Mouse (Mus musculus): ENCODE data around the gene Usp17lc. TPM values are rescaled to one million over a fixed set of nuclear protein-coding genes. Genes with fewer than 3 reads are reported as not detected.

The Usp17lc gene
- polyA plus RNA-seq (2014; fragmentation: Illumina TruSeq; extraction: RNeasy Lipid Tissue Mini Kit (QIAGEN cat#74804); ENCODE audit: low read depth, low replicate concordance), result not detected

GRCm38 (mm10) chr7:103414772-103415171 lies at the start of gene Usp17lc:
Gene Usp17lc (plus strand): TSS chr7:103415072.

GRCm38 (mm10) chr7:103386077-103386476 lies 28.8 kb upstream of the Usp17lc start, which contains the start of gene Olfr603:
Gene Olfr603 (minus strand): TSS chr7:103386177.

GRCm38 (mm10) chr7:103445339-103445738 lies 30.5 kb downstream of the Usp17lc start, which contains the start of gene Olfr605:
Gene Olfr605 (minus strand): TSS chr7:103445439.

GRCm38 (mm10) chr7:103448746-103449145 lies 33.9 kb downstream of the Usp17lc start, which contains the start of gene Olfr606:
Gene Olfr606 (plus strand): TSS chr7:103449046.

Other genes starting within 250 kb of the Usp17lc start
- not detected for gene Olfr591, start 236.7 kb upstream of the Usp17lc start, polyA plus RNA-seq (2014; fragmentation: Illumina TruSeq; extraction: RNeasy Lipid Tissue Mini Kit (QIAGEN cat#74804); ENCODE audit: low read depth, low replicate concordance)
- gene Olfr592, start 230.3 kb upstream of the Usp17lc start, polyA plus RNA-seq (2014; fragmentation: Illumina TruSeq; extraction: RNeasy Lipid Tissue Mini Kit (QIAGEN cat#74804); ENCODE audit: low read depth, low replicate concordance), result not detected
- gene Olfr593, start 203.2 kb upstream of the Usp17lc start, polyA plus RNA-seq (2014; fragmentation: Illumina TruSeq; extraction: RNeasy Lipid Tissue Mini Kit (QIAGEN cat#74804); ENCODE audit: low read depth, low replicate concordance), result not detected
- not detected for gene Olfr594, start 198.1 kb upstream of the Usp17lc start, polyA plus RNA-seq (2014; fragmentation: Illumina TruSeq; extraction: RNeasy Lipid Tissue Mini Kit (QIAGEN cat#74804); ENCODE audit: low read depth, low replicate concordance)
- gene Usp17ld, start 162.6 kb upstream of the Usp17lc start, polyA plus RNA-seq (2014; fragmentation: Illumina TruSeq; extraction: RNeasy Lipid Tissue Mini Kit (QIAGEN cat#74804); ENCODE audit: low read depth, low replicate concordance), result not detected
- gene Olfr596, start 109.4 kb upstream of the Usp17lc start, polyA plus RNA-seq (2014; fragmentation: Illumina TruSeq; extraction: RNeasy Lipid Tissue Mini Kit (QIAGEN cat#74804); ENCODE audit: low read depth, low replicate concordance), result not detected
- gene Olfr597, start 98.8 kb upstream of the Usp17lc start, polyA plus RNA-seq (2014; fragmentation: Illumina TruSeq; extraction: RNeasy Lipid Tissue Mini Kit (QIAGEN cat#74804); ENCODE audit: low read depth, low replicate concordance), result not detected
- not detected for gene Olfr598, start 91.5 kb upstream of the Usp17lc start, polyA plus RNA-seq (2014; fragmentation: Illumina TruSeq; extraction: RNeasy Lipid Tissue Mini Kit (QIAGEN cat#74804); ENCODE audit: low read depth, low replicate concordance)
- gene Olfr599, start 79.2 kb upstream of the Usp17lc start, polyA plus RNA-seq (2014; fragmentation: Illumina TruSeq; extraction: RNeasy Lipid Tissue Mini Kit (QIAGEN cat#74804); ENCODE audit: low read depth, low replicate concordance), result not detected
- gene Olfr600, start 65.4 kb upstream of the Usp17lc start, polyA plus RNA-seq (2014; fragmentation: Illumina TruSeq; extraction: RNeasy Lipid Tissue Mini Kit (QIAGEN cat#74804); ENCODE audit: low read depth, low replicate concordance), result not detected
- gene Olfr601, start 52.4 kb upstream of the Usp17lc start, polyA plus RNA-seq (2014; fragmentation: Illumina TruSeq; extraction: RNeasy Lipid Tissue Mini Kit (QIAGEN cat#74804); ENCODE audit: low read depth, low replicate concordance), result not detected
- not detected for gene Olfr603, start 28.9 kb upstream of the Usp17lc start, polyA plus RNA-seq (2014; fragmentation: Illumina TruSeq; extraction: RNeasy Lipid Tissue Mini Kit (QIAGEN cat#74804); ENCODE audit: low read depth, low replicate concordance)
- not detected for gene Olfr605, start 30.4 kb downstream of the Usp17lc start, polyA plus RNA-seq (2014; fragmentation: Illumina TruSeq; extraction: RNeasy Lipid Tissue Mini Kit (QIAGEN cat#74804); ENCODE audit: low read depth, low replicate concordance)
- not detected for gene Olfr606, start 34.0 kb downstream of the Usp17lc start, polyA plus RNA-seq (2014; fragmentation: Illumina TruSeq; extraction: RNeasy Lipid Tissue Mini Kit (QIAGEN cat#74804); ENCODE audit: low read depth, low replicate concordance)
- gene Olfr607, start 49.1 kb downstream of the Usp17lc start, polyA plus RNA-seq (2014; fragmentation: Illumina TruSeq; extraction: RNeasy Lipid Tissue Mini Kit (QIAGEN cat#74804); ENCODE audit: low read depth, low replicate concordance), result not detected
- gene Olfr608, start 54.8 kb downstream of the Usp17lc start, polyA plus RNA-seq (2014; fragmentation: Illumina TruSeq; extraction: RNeasy Lipid Tissue Mini Kit (QIAGEN cat#74804); ENCODE audit: low read depth, low replicate concordance), result not detected
- not detected for gene Olfr609, start 83.0 kb downstream of the Usp17lc start, polyA plus RNA-seq (2014; fragmentation: Illumina TruSeq; extraction: RNeasy Lipid Tissue Mini Kit (QIAGEN cat#74804); ENCODE audit: low read depth, low replicate concordance)
- not detected for gene Olfr610, start 97.0 kb downstream of the Usp17lc start, polyA plus RNA-seq (2014; fragmentation: Illumina TruSeq; extraction: RNeasy Lipid Tissue Mini Kit (QIAGEN cat#74804); ENCODE audit: low read depth, low replicate concordance)
- gene Olfr611, start 105.8 kb downstream of the Usp17lc start, polyA plus RNA-seq (2014; fragmentation: Illumina TruSeq; extraction: RNeasy Lipid Tissue Mini Kit (QIAGEN cat#74804); ENCODE audit: low read depth, low replicate concordance), result not detected
- not detected for gene Olfr612, start 127.6 kb downstream of the Usp17lc start, polyA plus RNA-seq (2014; fragmentation: Illumina TruSeq; extraction: RNeasy Lipid Tissue Mini Kit (QIAGEN cat#74804); ENCODE audit: low read depth, low replicate concordance)
- not detected for gene Olfr613, start 133.0 kb downstream of the Usp17lc start, polyA plus RNA-seq (2014; fragmentation: Illumina TruSeq; extraction: RNeasy Lipid Tissue Mini Kit (QIAGEN cat#74804); ENCODE audit: low read depth, low replicate concordance)
- gene Olfr615, start 141.0 kb downstream of the Usp17lc start, polyA plus RNA-seq (2014; fragmentation: Illumina TruSeq; extraction: RNeasy Lipid Tissue Mini Kit (QIAGEN cat#74804); ENCODE audit: low read depth, low replicate concordance), result not detected
- 0.38 TPM for gene Olfr616, start 154.1 kb downstream of the Usp17lc start, polyA plus RNA-seq (2014; fragmentation: Illumina TruSeq; extraction: RNeasy Lipid Tissue Mini Kit (QIAGEN cat#74804); ENCODE audit: low read depth, low replicate concordance)
- not detected for gene Olfr617, start 158.0 kb downstream of the Usp17lc start, polyA plus RNA-seq (2014; fragmentation: Illumina TruSeq; extraction: RNeasy Lipid Tissue Mini Kit (QIAGEN cat#74804); ENCODE audit: low read depth, low replicate concordance)
- not detected for gene Olfr618, start 175.0 kb downstream of the Usp17lc start, polyA plus RNA-seq (2014; fragmentation: Illumina TruSeq; extraction: RNeasy Lipid Tissue Mini Kit (QIAGEN cat#74804); ENCODE audit: low read depth, low replicate concordance)
- gene Olfr619, start 185.5 kb downstream of the Usp17lc start, polyA plus RNA-seq (2014; fragmentation: Illumina TruSeq; extraction: RNeasy Lipid Tissue Mini Kit (QIAGEN cat#74804); ENCODE audit: low read depth, low replicate concordance), result not detected
- not detected for gene Olfr620, start 197.5 kb downstream of the Usp17lc start, polyA plus RNA-seq (2014; fragmentation: Illumina TruSeq; extraction: RNeasy Lipid Tissue Mini Kit (QIAGEN cat#74804); ENCODE audit: low read depth, low replicate concordance)
- gene Olfr622, start 227.6 kb downstream of the Usp17lc start, polyA plus RNA-seq (2014; fragmentation: Illumina TruSeq; extraction: RNeasy Lipid Tissue Mini Kit (QIAGEN cat#74804); ENCODE audit: low read depth, low replicate concordance), result not detected
- not detected for gene Olfr623, start 248.6 kb downstream of the Usp17lc start, polyA plus RNA-seq (2014; fragmentation: Illumina TruSeq; extraction: RNeasy Lipid Tissue Mini Kit (QIAGEN cat#74804); ENCODE audit: low read depth, low replicate concordance)

Measured in testis, adult 10 weeks (tissue).